Mouse (Mus musculus) limb, embryonic 15.5 days (tissue): ENCODE measurements around the gene Phlpp1. TPM values are rescaled to one million over a fixed set of nuclear protein-coding genes. Genes with fewer than 3 reads are reported as not detected.
A peak's percentile ranks its signal among the peaks of the same experiment; 100 is the strongest.

Experiments
- ATAC-seq: fragments of 200-750 bp; cut with Nextera tagmentation; 2 replicates; pipeline ENCODE4 v1.8.0; 2017; ENCODE audit warnings: low read depth, moderate TSS enrichment; ENCODE audit not compliant: insufficient number of reproducible peaks, low FRiP score, low TSS enrichment
- H3K27ac ChIP-seq: fragments of 300-500 bp; sonication (generic); 2 replicates; pipeline ENCODE4 v1.5.1; 2015; ENCODE audit warnings: moderate library complexity, mild to moderate bottlenecking, inconsistent platforms
- H3K27me3 ChIP-seq: fragments of 300-500 bp; sonication (generic); 2 replicates; pipeline ENCODE4 v1.6.1; 2015; ENCODE audit warnings: inconsistent platforms
- H3K36me3 ChIP-seq: fragments of 300-500 bp; sonication (generic); 2 replicates; pipeline ENCODE4 v1.6.1; 2015; ENCODE audit warnings: inconsistent platforms
- H3K4me1 ChIP-seq: fragments of 300-500 bp; sonication (generic); 2 replicates; pipeline ENCODE4 v1.6.1; 2015; ENCODE audit warnings: inconsistent platforms
- H3K4me2 ChIP-seq: fragments of 300-500 bp; sonication (generic); 2 replicates; pipeline ENCODE4 v1.6.1; 2015; ENCODE audit warnings: mild to moderate bottlenecking, inconsistent platforms
- H3K4me3 ChIP-seq: fragments of 300-500 bp; sonication (generic); 2 replicates; pipeline ENCODE4 v1.5.1; 2015; ENCODE audit warnings: mild to moderate bottlenecking, inconsistent platforms
- H3K9ac ChIP-seq: fragments of 300-500 bp; sonication (generic); 2 replicates; pipeline ENCODE4 v1.6.1; 2015; ENCODE audit warnings: inconsistent platforms
- H3K9me3 ChIP-seq: fragments of 300-500 bp; sonication (generic); 2 replicates; pipeline ENCODE4 v1.6.1; 2016; ENCODE audit warnings: inconsistent platforms
- WGBS: fragments of 180-500 bp; shearing (Covaris S2); methylation state at CpG from one replicate; pipeline ENCODE4 v1.1.7; 2015; 5-methylcytosine and 5-hydroxymethylcytosine counted together
- polyA plus RNA-seq: library from polyadenylated mRNA; unstranded; fragments of >200 nt; fragmentation: Nextera tagmentation; extraction: Ambion mirVana; gene quantifications from 2 replicates; pipeline ENCODE4 v1.2.1, GENCODE M21; 2015

Phlpp1 gene
- 3.4 and 4.0 TPM in 2 replicates for polyA plus RNA-seq

GRCm38 (mm10) chr1:106171241-106172220 lies at the start of gene Phlpp1:
TSS of gene Phlpp1 (plus strand) at chr1:106171752.
- ATAC-seq, result peak; percentile 99
- H3K4me3 ChIP-seq, result peak within 1 kb of the TSS; percentile 76
- no peaks in the 10 kb centered on the region for H3K9me3 ChIP-seq
- peaks cover 14% of the 10 kb centered on the region for H3K4me1 ChIP-seq
- no peaks in the 10 kb centered on the region for H3K36me3 ChIP-seq
- peak within 1 kb of the TSS; percentile 91 for H3K27ac ChIP-seq
- H3K9ac ChIP-seq, result peak within 1 kb of the TSS; percentile 85
- peak within 1 kb of the TSS; percentile 79 for H3K4me2 ChIP-seq
- WGBS, result under 1% methylated on average over 87 of the region's 113 CpGs
- H3K27me3 ChIP-seq, result no peaks in the 10 kb centered on the region

GRCm38 (mm10) chr1:106126601-106127000 lies 45.0 kb upstream of the Phlpp1 start:
- Histone ChIP-seq H3K36me3 (no peaks in the 10 kb centered on the region), H3K4me3 (no peak overlapping the region), H3K9ac (no peak overlapping the region), H3K27ac (no peak overlapping the region), H3K27me3 (no peaks in the 10 kb centered on the region), H3K4me2 (no peak overlapping the region), H3K9me3 (no peaks in the 10 kb centered on the region), H3K4me1 (no peaks in the 10 kb centered on the region)
- WGBS, result 92% methylated on average over 3 of the region's 3 CpGs
- no peak for ATAC-seq

- Histone ChIP-seq H3K36me3 (no peaks in the 10 kb centered on the region), H3K4me1 (no peaks in the 10 kb centered on the region), H3K9me3 (no peaks in the 10 kb centered on the region), H3K27me3 (no peaks in the 10 kb centered on the region), H3K9ac (no peak overlapping the region), H3K27ac (no peak overlapping the region), H3K4me3 (no peak overlapping the region), H3K4me2 (no peak overlapping the region)
- WGBS, result 66% methylated on average over 4 of the region's 4 CpGs
- no peak for ATAC-seq
These were observed 39.7 kb upstream of the Phlpp1 start for GRCm38 (mm10) chr1:106131697-106132349.

- ATAC-seq, result no peak
- no peaks in the 10 kb centered on the region for H3K36me3 ChIP-seq
- H3K27ac ChIP-seq, result no peak overlapping the region
- WGBS, result 35% methylated on average over 4 of the region's 4 CpGs
- no peak overlapping the region for H3K9ac ChIP-seq
- no peaks in the 10 kb centered on the region for H3K27me3 ChIP-seq
- no peak overlapping the region for H3K4me2 ChIP-seq
- H3K4me3 ChIP-seq, result no peak overlapping the region
- no peaks in the 10 kb centered on the region for H3K4me1 ChIP-seq
- H3K9me3 ChIP-seq, result no peaks in the 10 kb centered on the region
These were observed 39.2 kb upstream of the Phlpp1 start for GRCm38 (mm10) chr1:106132350-106132700.

GRCm38 (mm10) chr1:106138691-106139090 lies 32.9 kb upstream of the Phlpp1 start:
- no peak overlapping the region for H3K4me2 ChIP-seq
- H3K9ac ChIP-seq, result no peak overlapping the region
- no peak overlapping the region for H3K4me3 ChIP-seq
- 94% methylated on average over 2 of the region's 2 CpGs for WGBS
- H3K27ac ChIP-seq, result no peak overlapping the region
- no peaks in the 10 kb centered on the region for H3K9me3 ChIP-seq
- no peak for ATAC-seq
- no peaks in the 10 kb centered on the region for H3K27me3 ChIP-seq
- no peaks in the 10 kb centered on the region for H3K36me3 ChIP-seq
- no peaks in the 10 kb centered on the region for H3K4me1 ChIP-seq

- Histone ChIP-seq H3K36me3 (no peaks in the 10 kb centered on the region), H3K4me3 (no peak overlapping the region), H3K4me2 (no peak overlapping the region), H3K9me3 (no peaks in the 10 kb centered on the region), H3K27ac (no peak overlapping the region), H3K4me1 (no peaks in the 10 kb centered on the region), H3K9ac (no peak overlapping the region), H3K27me3 (no peaks in the 10 kb centered on the region)
- WGBS, result 58% methylated on average over 1 of the region's 1 CpGs
- ATAC-seq, result no peak
These were observed 32.4 kb upstream of the Phlpp1 start for GRCm38 (mm10) chr1:106139137-106139536.

DNA sequence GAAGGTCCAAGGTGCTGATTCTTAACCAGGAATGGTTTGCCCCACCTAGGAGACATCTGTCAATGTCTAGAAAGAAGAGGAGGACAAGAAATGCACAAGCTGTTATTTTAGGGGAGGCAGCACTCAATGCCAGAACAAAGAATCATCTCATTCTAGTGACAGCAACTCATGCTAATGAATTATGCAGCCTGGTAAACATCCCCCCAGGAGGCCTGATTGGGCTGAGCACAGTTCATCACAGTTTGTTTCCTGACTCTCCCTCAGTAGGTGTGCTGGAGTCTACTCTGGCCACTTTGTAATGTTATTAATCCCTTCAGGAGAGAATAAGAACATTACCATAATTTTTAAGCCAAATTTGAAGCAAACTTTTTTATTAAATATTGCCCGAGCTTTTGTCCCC lies 29.5 kb upstream of the Phlpp1 start:
- H3K4me3 ChIP-seq, result no peak overlapping the region
- H3K9ac ChIP-seq, result no peak overlapping the region
- no peak overlapping the region for H3K27ac ChIP-seq
- no peaks in the 10 kb centered on the region for H3K9me3 ChIP-seq
- H3K4me2 ChIP-seq, result no peak overlapping the region
- 94% methylated on average over 1 of the region's 1 CpGs for WGBS
- ATAC-seq, result no peak
- no peaks in the 10 kb centered on the region for H3K27me3 ChIP-seq
- no peaks in the 10 kb centered on the region for H3K36me3 ChIP-seq
- H3K4me1 ChIP-seq, result no peaks in the 10 kb centered on the region

DNA sequence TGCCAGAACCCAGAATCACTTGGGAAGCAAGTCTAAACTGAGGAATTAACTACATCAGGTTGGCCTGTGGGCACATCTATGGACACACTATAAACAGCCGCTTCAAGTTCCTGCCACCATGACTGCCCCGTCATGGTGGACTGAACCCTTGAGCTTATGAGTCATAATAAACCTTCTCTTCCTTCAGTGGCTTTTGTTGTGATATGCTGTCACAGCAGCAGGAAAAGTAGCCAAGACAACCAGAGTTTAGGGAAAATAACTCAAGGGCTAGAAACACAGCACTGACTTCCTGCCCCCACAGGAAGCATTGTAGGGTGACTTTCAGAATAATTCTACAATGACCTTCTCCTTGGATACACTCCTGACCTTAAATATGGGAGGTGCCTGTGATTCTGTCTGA lies 27.0 kb upstream of the Phlpp1 start:
- no peaks in the 10 kb centered on the region for H3K4me1 ChIP-seq
- no peak overlapping the region for H3K9ac ChIP-seq
- H3K27me3 ChIP-seq, result no peaks in the 10 kb centered on the region
- H3K4me3 ChIP-seq, result no peak overlapping the region
- no peaks in the 10 kb centered on the region for H3K36me3 ChIP-seq
- no peak for ATAC-seq
- H3K9me3 ChIP-seq, result no peaks in the 10 kb centered on the region
- no peak overlapping the region for H3K27ac ChIP-seq
- 90% methylated on average over 2 of the region's 2 CpGs for WGBS
- H3K4me2 ChIP-seq, result no peak overlapping the region

- 15% methylated on average over 1 of the region's 1 CpGs for WGBS
- H3K36me3 ChIP-seq, result no peaks in the 10 kb centered on the region
- no peak overlapping the region for H3K9ac ChIP-seq
- H3K4me1 ChIP-seq, result no peaks in the 10 kb centered on the region
- no peak overlapping the region for H3K27ac ChIP-seq
- H3K4me2 ChIP-seq, result no peak overlapping the region
- no peaks in the 10 kb centered on the region for H3K9me3 ChIP-seq
- no peak overlapping the region for H3K4me3 ChIP-seq
- H3K27me3 ChIP-seq, result no peaks in the 10 kb centered on the region
- no peak for ATAC-seq
These were observed 26.5 kb upstream of the Phlpp1 start for GRCm38 (mm10) chr1:106145055-106145454.

- Histone ChIP-seq H3K27me3 (no peaks in the 10 kb centered on the region), H3K4me1 (no peaks in the 10 kb centered on the region), H3K9ac (no peak overlapping the region), H3K27ac (no peak overlapping the region), H3K4me3 (no peak overlapping the region), H3K9me3 (no peaks in the 10 kb centered on the region), H3K4me2 (no peak overlapping the region), H3K36me3 (no peaks in the 10 kb centered on the region)
- 82% methylated on average over 4 of the region's 4 CpGs for WGBS
- ATAC-seq, result no peak
These were observed 25.9 kb upstream of the Phlpp1 start for GRCm38 (mm10) chr1:106145565-106146190.

DNA sequence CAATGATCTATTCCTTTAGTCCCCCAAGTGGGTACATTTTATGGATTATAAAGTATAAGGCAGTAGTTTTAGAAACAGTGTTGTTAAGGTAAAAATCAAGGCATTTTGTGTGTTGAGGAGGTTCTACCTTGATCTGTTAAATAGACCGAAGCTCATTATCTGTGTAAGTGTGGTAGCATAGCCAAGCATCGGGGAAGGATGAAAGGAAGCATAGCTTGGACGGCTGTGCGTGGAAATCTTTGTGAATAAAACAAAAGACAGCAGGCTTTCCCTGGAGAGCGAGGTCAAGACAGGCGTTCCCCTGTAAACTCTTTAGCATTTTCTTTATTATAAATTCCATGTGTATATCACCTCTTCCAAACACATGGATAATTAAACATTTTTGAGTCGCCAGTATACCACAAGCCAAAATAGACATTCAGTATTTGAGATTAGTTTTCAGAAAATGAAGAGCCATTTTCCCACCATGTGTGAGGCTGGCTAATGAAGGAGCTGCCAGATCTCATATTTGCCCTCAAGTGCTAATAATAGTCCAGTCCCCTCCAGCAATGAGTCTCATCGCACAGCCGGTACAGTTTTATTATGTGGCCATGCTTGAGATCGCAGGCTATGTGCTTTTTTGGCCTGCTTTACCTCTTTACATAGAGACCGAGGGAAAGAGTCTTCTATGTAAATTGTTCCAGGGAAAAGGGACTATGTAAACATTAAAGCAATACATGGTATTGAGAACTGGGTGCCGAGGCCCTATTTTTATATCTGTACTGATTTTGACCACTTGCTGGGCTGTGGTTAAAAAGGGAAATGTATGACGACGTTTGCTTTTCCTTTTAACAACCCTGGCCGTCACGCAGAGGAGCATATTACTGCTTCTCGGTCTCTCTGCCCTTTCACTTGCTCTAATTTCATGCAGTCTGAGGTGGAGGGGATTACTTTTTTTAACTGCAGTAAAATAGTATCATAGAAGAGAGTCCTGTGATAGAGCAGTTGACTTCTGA lies 22.9 kb upstream of the Phlpp1 start:
- no peaks in the 10 kb centered on the region for H3K4me1 ChIP-seq
- H3K4me2 ChIP-seq, result no peak overlapping the region
- no peak overlapping the region for H3K9ac ChIP-seq
- H3K9me3 ChIP-seq, result no peaks in the 10 kb centered on the region
- no peaks in the 10 kb centered on the region for H3K36me3 ChIP-seq
- 53% methylated on average over 17 of the region's 17 CpGs for WGBS
- H3K4me3 ChIP-seq, result no peak overlapping the region
- ATAC-seq, result no peak
- no peak overlapping the region for H3K27ac ChIP-seq
- no peaks in the 10 kb centered on the region for H3K27me3 ChIP-seq
